Mouse (Mus musculus): ENCODE results near the gene Synj2.

DNA sequence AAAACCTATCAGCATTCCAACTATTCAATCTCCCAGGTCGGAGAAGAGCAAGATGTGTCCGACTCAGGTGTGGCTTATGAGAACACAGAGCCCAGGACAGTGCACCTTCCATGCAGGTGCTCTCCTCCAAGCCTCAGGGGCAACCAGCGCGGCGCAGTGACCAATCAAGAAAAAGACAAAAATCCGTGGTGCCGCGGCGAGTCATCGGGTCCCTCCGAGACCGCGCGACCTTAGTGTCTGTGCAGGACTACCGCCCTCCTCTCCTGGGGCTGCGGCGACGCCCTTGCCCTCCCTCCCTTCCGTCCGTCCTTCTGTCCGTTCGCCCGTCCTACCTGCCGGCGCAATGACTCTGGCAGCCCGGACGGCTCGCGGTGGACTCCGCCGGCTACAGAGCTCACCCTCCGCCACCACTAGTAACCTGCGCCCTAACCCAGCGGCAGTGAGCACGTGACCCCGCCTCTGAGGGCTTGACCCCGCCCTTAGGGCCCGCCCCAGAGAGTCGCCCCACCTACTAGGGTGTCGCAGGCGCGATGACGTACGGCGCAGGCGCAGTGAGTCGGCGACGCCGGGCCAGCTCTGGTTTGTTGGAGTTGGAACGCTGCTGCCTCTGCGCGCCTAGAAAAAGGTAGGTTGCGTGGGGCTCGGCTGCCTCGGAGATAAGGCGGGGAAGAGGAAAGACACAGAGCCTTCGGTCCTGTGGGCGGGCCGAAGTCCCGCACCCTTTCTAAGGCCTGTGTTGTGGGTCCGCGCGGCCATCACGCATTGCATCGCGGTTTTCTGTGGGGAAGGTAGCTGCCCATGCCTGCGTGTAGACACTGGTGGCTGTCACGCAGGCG is 138.4 kb downstream of the Synj2 start, which contains the start of the genes Serac1 and Gtf2h5:
- no peak; the same call in 1 of the 2 replicates for TF ChIP-seq CTCF (IDR thresholded peaks at IDR 0.05; ENCODE audit: low read depth)
- no peak for TF ChIP-seq EP300 (IDR thresholded peaks at IDR 0.05; ENCODE audit: low read depth)
